Mouse (Mus musculus): ENCODE measurements at regions not wholly inside any gene's neighbourhood (a gene's known extent, or its start where the extent isn't known, plus 50 kb on each side); places are given as distances from the start of the nearest gene placed in this dataset.

GRCm38 (mm10) chr2:51452816-51453215, 174.5 kb upstream of the Tas2r134 start:
- DNase-seq (ENCODE audit: low read depth, low spot score): no peak

- no peak for DNase-seq (ENCODE audit: low read depth, low spot score)
Observed at GRCm38 (mm10) chr2:51448121-51448520, 179.2 kb upstream of the Tas2r134 start.

GRCm38 (mm10) chr2:51447616-51448015, 179.7 kb upstream of the Tas2r134 start:
- DNase-seq (ENCODE audit: low read depth, low spot score): no peak

GRCm38 (mm10) chr2:51444386-51445080, 182.8 kb upstream of the Tas2r134 start:
- DNase-seq (ENCODE audit: low read depth, low spot score): no peak

- DNase-seq (ENCODE audit: low read depth, low spot score): no peak
Observed at GRCm38 (mm10) chr2:51443946-51444345, 183.4 kb upstream of the Tas2r134 start.

- no peak for DNase-seq (ENCODE audit: low read depth, low spot score)
Observed at GRCm38 (mm10) chr2:51439047-51439446, 188.3 kb upstream of the Tas2r134 start.

GRCm38 (mm10) chr2:51436590-51436989, 190.7 kb upstream of the Tas2r134 start:
- DNase-seq (ENCODE audit: low read depth, low spot score): peak; percentile 21

- DNase-seq (ENCODE audit: low read depth, low spot score): no peak
Observed at GRCm38 (mm10) chr2:51431564-51431963, 195.7 kb upstream of the Tas2r134 start.

GRCm38 (mm10) chr2:51429716-51430115, 197.6 kb upstream of the Tas2r134 start:
- DNase-seq (ENCODE audit: low read depth, low spot score): no peak

- no peak for DNase-seq (ENCODE audit: low read depth, low spot score)
Observed at GRCm38 (mm10) chr2:51422442-51422841, 204.9 kb upstream of the Tas2r134 start.

GRCm38 (mm10) chr2:51417908-51418690, 209.2 kb upstream of the Tas2r134 start:
- DNase-seq (ENCODE audit: low read depth, low spot score): no peak

- no peak for DNase-seq (ENCODE audit: low read depth, low spot score)
Observed at GRCm38 (mm10) chr2:51388390-51388789, 238.9 kb upstream of the Tas2r134 start.

GRCm38 (mm10) chr2:51387136-51387535, 238.2 kb upstream of the Rnd3 start:
- DNase-seq (ENCODE audit: low read depth, low spot score): no peak

- DNase-seq (ENCODE audit: low read depth, low spot score): no peak
Observed at GRCm38 (mm10) chr2:51376597-51376996, 227.7 kb upstream of the Rnd3 start.

- DNase-seq (ENCODE audit: low read depth, low spot score): no peak
Observed at GRCm38 (mm10) chr2:51374636-51375035, 225.7 kb upstream of the Rnd3 start.

GRCm38 (mm10) chr2:51372771-51373170, 223.9 kb upstream of the Rnd3 start:
- DNase-seq (ENCODE audit: low read depth, low spot score): no peak

- DNase-seq (ENCODE audit: low read depth, low spot score): no peak
Observed at GRCm38 (mm10) chr2:51362825-51363616, 214.1 kb upstream of the Rnd3 start.

- no peak for DNase-seq (ENCODE audit: low read depth, low spot score)
Observed at GRCm38 (mm10) chr2:51355281-51355680, 206.4 kb upstream of the Rnd3 start.

GRCm38 (mm10) chr2:51354800-51355199, 205.9 kb upstream of the Rnd3 start:
- no peak for DNase-seq (ENCODE audit: low read depth, low spot score)

GRCm38 (mm10) chr2:51349614-51350013, 200.7 kb upstream of the Rnd3 start:
- no peak for DNase-seq (ENCODE audit: low read depth, low spot score)

- no peak for DNase-seq (ENCODE audit: low read depth, low spot score)
Observed at GRCm38 (mm10) chr2:51348774-51349173, 199.9 kb upstream of the Rnd3 start.

GRCm38 (mm10) chr2:51347086-51347485, 198.2 kb upstream of the Rnd3 start:
- no peak for DNase-seq (ENCODE audit: low read depth, low spot score)

All from CD4-positive helper T cell, adult 2 months (primary cell).